Mouse (Mus musculus) MEL-GATA-1-ER (cell line): ENCODE measurements around the gene Lrr1.
"Not testable (repeated sequence)": the region's sequence is repeated elsewhere in the genome, so short reads cannot be mapped to it uniquely, and the experiment has no call there.

Source experiments
- DNase-seq: peaks from one replicate; pipeline ENCODE4 v3.0.0-alpha.2; 2012; ENCODE audit warnings: low read depth; ENCODE audit errors: extremely low read depth

Gene Lrr1

GRCm38 (mm10) chr12:69168461-69169106, at the start of gene Lrr1:
Gene Lrr1, plus strand, starts transcription at chr12:69168814.
- peak; percentile 72 for DNase-seq

GRCm38 (mm10) chr12:69119908-69120307, 48.7 kb upstream of the Lrr1 start:
- no peak for DNase-seq

- DNase-seq = no peak
These were observed 45.8 kb upstream of the Lrr1 start for GRCm38 (mm10) chr12:69122801-69123200.

GRCm38 (mm10) chr12:69125066-69125465, 43.5 kb upstream of the Lrr1 start:
- DNase-seq = peak; percentile 25

GRCm38 (mm10) chr12:69127170-69127569, 41.4 kb upstream of the Lrr1 start:
- DNase-seq = peak; percentile 49

GRCm38 (mm10) chr12:69127626-69128025, 41.0 kb upstream of the Lrr1 start:
- no peak for DNase-seq

- peak; percentile 17 for DNase-seq
These were observed 38.8 kb upstream of the Lrr1 start for GRCm38 (mm10) chr12:69129634-69130310.

- DNase-seq = peak; percentile 42
These were observed 38.1 kb upstream of the Lrr1 start for GRCm38 (mm10) chr12:69130486-69130885.

- DNase-seq = peak; percentile 16
These were observed 37.3 kb upstream of the Lrr1 start for GRCm38 (mm10) chr12:69131267-69131666.

GRCm38 (mm10) chr12:69131981-69132380, 36.6 kb upstream of the Lrr1 start:
- DNase-seq = peak; percentile 28

GRCm38 (mm10) chr12:69139201-69139600, 29.4 kb upstream of the Lrr1 start:
- no peak for DNase-seq

GRCm38 (mm10) chr12:69139841-69140240, 28.8 kb upstream of the Lrr1 start:
- DNase-seq = no peak

- DNase-seq = no peak
These were observed 25.2 kb upstream of the Lrr1 start for GRCm38 (mm10) chr12:69143460-69143859.

- no peak for DNase-seq
These were observed 21.4 kb upstream of the Lrr1 start for GRCm38 (mm10) chr12:69147166-69147735.

- DNase-seq = no peak
These were observed 18.6 kb upstream of the Lrr1 start for GRCm38 (mm10) chr12:69150049-69150448.

- DNase-seq = no peak
These were observed 12.7 kb upstream of the Lrr1 start for GRCm38 (mm10) chr12:69155923-69156322.

GRCm38 (mm10) chr12:69156436-69156835, 12.2 kb upstream of the Lrr1 start:
- DNase-seq = no peak

- no peak for DNase-seq
These were observed 11.5 kb upstream of the Lrr1 start for GRCm38 (mm10) chr12:69157107-69157506.

GRCm38 (mm10) chr12:69158366-69158764, 10.2 kb upstream of the Lrr1 start:
- no peak for DNase-seq

- peak; percentile 98 for DNase-seq
These were observed 9.6 kb upstream of the Lrr1 start, which contains the start of gene Rps29 for GRCm38 (mm10) chr12:69158765-69159577. Gene Rps29, minus strand, starts transcription at chr12:69159186.

- peak; percentile 83 for DNase-seq
These were observed 9.1 kb upstream of the Lrr1 start for GRCm38 (mm10) chr12:69159578-69159940.

- not testable (repeated sequence) for DNase-seq
These were observed 7.9 kb upstream of the Lrr1 start for GRCm38 (mm10) chr12:69160677-69161076.
